In the genomic region with DNA sequence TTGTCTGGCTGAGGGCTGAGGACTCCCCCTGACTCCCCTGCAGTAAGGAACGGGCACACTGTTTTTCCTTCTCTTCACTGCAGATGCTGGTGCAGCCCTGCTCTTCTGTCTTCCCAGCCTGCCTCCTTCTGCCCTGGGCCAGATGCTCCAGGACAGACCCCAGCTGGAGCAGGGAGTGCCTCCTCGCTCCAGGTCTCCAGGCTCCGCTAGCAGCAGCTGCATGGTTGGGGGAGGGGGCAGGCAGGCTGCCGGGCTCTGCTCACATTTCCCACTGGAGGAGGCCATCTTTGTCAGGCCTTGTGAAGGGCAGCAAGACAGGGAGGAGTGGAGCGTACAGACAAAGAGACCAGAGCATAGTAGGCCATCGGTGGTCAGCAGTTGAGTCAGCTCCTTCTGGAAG, we compare ENCODE assay signal across 10 mouse cellular contexts. TPM values are rescaled to one million over a fixed set of nuclear protein-coding genes. Genes with fewer than 3 reads are reported as not detected.
DNase-seq lines count a peak whose midpoint lies in the region; ATAC-seq and TF ChIP-seq lines count a peak whose summit lies in the region.
"Had no signal": no experiment of that assay in that cellular context is flagged by ENCODE, and none has a peak within 500 bp of the region (broad histone marks: within the 10 kb centered on the region; RNA-seq: fewer than 3 reads in every experiment).

No protein-coding gene starts in this region.

- H3K36me3 ChIP-seq in hindbrain, embryonic 10.5 days: peaks cover 30% of the 10 kb centered on the region
- H3K36me3 ChIP-seq in midbrain, postnatal 0 days (ENCODE audit: insufficient read depth, low read length): peaks cover 13% of the 10 kb centered on the region
- H3K36me3 ChIP-seq in kidney, embryonic 16.5 days (ENCODE audit: insufficient read depth, low read length): no peaks in the 10 kb centered on the region

- no peaks in the 10 kb centered on the region for H3K9me3 ChIP-seq in hindbrain, embryonic 10.5 days
- H3K9me3 ChIP-seq in midbrain, postnatal 0 days (ENCODE audit: low read length): no peaks in the 10 kb centered on the region
- H3K9me3 ChIP-seq in kidney, embryonic 16.5 days (ENCODE audit: low read length): no peaks in the 10 kb centered on the region

- H3K4me1 ChIP-seq in hindbrain, embryonic 10.5 days (replicated peaks): peaks cover 36% of the 10 kb centered on the region
- no peaks in the 10 kb centered on the region; the same call in none of the 2 replicates for H3K4me1 ChIP-seq in midbrain, postnatal 0 days (ENCODE audit: insufficient read depth, low read length)
- H3K4me1 ChIP-seq in kidney, embryonic 16.5 days (ENCODE audit: insufficient read depth, low read length): peaks cover 12% of the 10 kb centered on the region

- peak overlapping the region; percentile 74 for H3K27ac ChIP-seq in hindbrain, embryonic 10.5 days
- H3K27ac ChIP-seq in midbrain, postnatal 0 days (ENCODE audit: low read depth, low read length): peak overlapping the region; percentile 38
- H3K27ac ChIP-seq in kidney, embryonic 16.5 days (ENCODE audit: low read length): no peak overlapping the region

- 16% methylated on average over 6 of the region's 6 CpGs for WGBS in hindbrain, embryonic 10.5 days
- WGBS in midbrain, postnatal 0 days: 19% methylated on average over 6 of the region's 6 CpGs
- 21% methylated on average over 6 of the region's 6 CpGs for WGBS in kidney, embryonic 16.5 days

- ATAC-seq in midbrain, postnatal 0 days (ENCODE audit: low FRiP score): 0 out of 2 replicates have a peak, but pooled peaks have one; percentile 12
- no peak for ATAC-seq in monocyte, adult 5-6 weeks (replicated peaks; ENCODE audit: insufficient number of reproducible peaks, low FRiP score, low TSS enrichment, poor library complexity, severe bottlenecking)
- ATAC-seq in kidney, embryonic 16.5 days (ENCODE audit: low FRiP score, low TSS enrichment): no peak

- peak overlapping the region; percentile 62 for H3K4me2 ChIP-seq in midbrain, postnatal 0 days (ENCODE audit: low read depth, low read length, poor library complexity, severe bottlenecking)
- no peak overlapping the region for H3K4me2 ChIP-seq in kidney, embryonic 16.5 days (replicated peaks; ENCODE audit: low read depth, low read length)

- TF ChIP-seq CTCF in midbrain, postnatal 0 days (IDR thresholded peaks at IDR 0.05): no peak

- DNase-seq in MN1 (ENCODE audit: low spot score): peak; percentile 77
- DNase-seq in embryo, embryonic 11 days: peak; percentile 61
- DNase-seq in hindbrain, embryonic 10.5 days (ENCODE audit: low spot score): peak; percentile 75
- DNase-seq in midbrain, postnatal 0 days (ENCODE audit: low spot score): peak; percentile 61
- DNase-seq in heart, postnatal 4 days: no peak
- DNase-seq: heart, postnatal 10 days; thymus, postnatal 14 days had no signal

- peak overlapping the region; percentile 40 for H3K9ac ChIP-seq in midbrain, postnatal 0 days (replicated peaks; ENCODE audit: low read length, poor library complexity, severe bottlenecking)
- H3K9ac ChIP-seq in kidney, embryonic 16.5 days (replicated peaks; ENCODE audit: low read length): no peak overlapping the region

- peak overlapping the region; percentile 62 for H3K4me3 ChIP-seq in hindbrain, embryonic 10.5 days
- H3K4me3 ChIP-seq in midbrain, postnatal 0 days (ENCODE audit: low read depth, low read length): peak overlapping the region; percentile 84
- no peak overlapping the region for H3K4me3 ChIP-seq in kidney, embryonic 16.5 days (ENCODE audit: low read length)

- H3K27me3 ChIP-seq in hindbrain, embryonic 10.5 days (ENCODE audit: insufficient read depth, poor library complexity, severe bottlenecking): peaks cover 36% of the 10 kb centered on the region
- H3K27me3 ChIP-seq in midbrain, postnatal 0 days (ENCODE audit: insufficient read depth, low read length): no peaks in the 10 kb centered on the region
- peaks cover 37% of the 10 kb centered on the region for H3K27me3 ChIP-seq in kidney, embryonic 16.5 days (ENCODE audit: insufficient read depth, low read length)

RNA-seq across cellular contexts. Expression of gene Nt5c2, which starts 4.4 kb away (rescaled TPM):
- 65.1 and 69.6 TPM in 2 replicates for polyA plus RNA-seq in hindbrain, embryonic 10.5 days (2016; fragmentation: Nextera tagmentation; extraction: Ambion mirVana)
- total RNA-seq in midbrain, postnatal 0 days (2014; rRNA removed): 64.1 and 68.1 TPM in 2 replicates
- polyA plus RNA-seq in midbrain, postnatal 0 days (2015; fragmentation: Nextera tagmentation; extraction: Ambion mirVana): 81.8 and 83.0 TPM in 2 replicates
- total RNA-seq in monocyte, adult 5-6 weeks (2017): 45.4 to 63.8 TPM (median 58.6 TPM) in 3 replicates
- total RNA-seq in heart, postnatal 4 days (2021): 100 to 1,000 TPM; 147 to 157 TPM
- polyA plus RNA-seq in kidney, embryonic 16.5 days (2015; fragmentation: Nextera tagmentation; extraction: Ambion mirVana): 77.5 and 89.4 TPM in 2 replicates

RNA-seq across cellular contexts. Expression of gene Ina, which starts 4.8 kb away (rescaled TPM):
- polyA plus RNA-seq in hindbrain, embryonic 10.5 days (2016; fragmentation: Nextera tagmentation; extraction: Ambion mirVana): 75.7 and 248 TPM in 2 replicates
- 229 and 248 TPM in 2 replicates for total RNA-seq in midbrain, postnatal 0 days (2014; rRNA removed)
- polyA plus RNA-seq in midbrain, postnatal 0 days (2015; fragmentation: Nextera tagmentation; extraction: Ambion mirVana): 294 and 310 TPM in 2 replicates
- not detected in 3 replicates for total RNA-seq in monocyte, adult 5-6 weeks (2017)
- under 1 TPM in 1 of 2 experiments, not detected in 1; 0.16 TPM for total RNA-seq in heart, postnatal 4 days (2021)
- polyA plus RNA-seq in kidney, embryonic 16.5 days (2015; fragmentation: Nextera tagmentation; extraction: Ambion mirVana): 0.71 and 2.1 TPM in 2 replicates
- total RNA-seq: heart, postnatal 10 days; MEL had no signal

RNA-seq across cellular contexts. Expression of gene Pcgf6, which starts 31.4 kb away (rescaled TPM):
- 28.0 and 35.8 TPM in 2 replicates for polyA plus RNA-seq in hindbrain, embryonic 10.5 days (2016; fragmentation: Nextera tagmentation; extraction: Ambion mirVana)
- 26.3 and 29.2 TPM in 2 replicates for total RNA-seq in midbrain, postnatal 0 days (2014; rRNA removed)
- polyA plus RNA-seq in midbrain, postnatal 0 days (2015; fragmentation: Nextera tagmentation; extraction: Ambion mirVana): 21.8 and 23.6 TPM in 2 replicates
- 0.95 to 5.7 TPM (median 1.7 TPM) in 3 replicates for total RNA-seq in monocyte, adult 5-6 weeks (2017)
- total RNA-seq in heart, postnatal 4 days (2021): 1 to 10 TPM; 3.9 to 4.2 TPM
- 20.2 and 25.6 TPM in 2 replicates for polyA plus RNA-seq in kidney, embryonic 16.5 days (2015; fragmentation: Nextera tagmentation; extraction: Ambion mirVana)

RNA-seq across cellular contexts. Expression of gene Taf5, which starts 48.2 kb away (rescaled TPM):
- polyA plus RNA-seq in hindbrain, embryonic 10.5 days (2016; fragmentation: Nextera tagmentation; extraction: Ambion mirVana): 6.7 and 7.0 TPM in 2 replicates
- total RNA-seq in midbrain, postnatal 0 days (2014; rRNA removed): 8.6 and 10.8 TPM in 2 replicates
- 2.9 and 3.0 TPM in 2 replicates for polyA plus RNA-seq in midbrain, postnatal 0 days (2015; fragmentation: Nextera tagmentation; extraction: Ambion mirVana)
- 15.5 to 23.5 TPM (median 20.1 TPM) in 3 replicates for total RNA-seq in monocyte, adult 5-6 weeks (2017)
- 1 to 10 TPM; 5.1 to 5.2 TPM for total RNA-seq in heart, postnatal 4 days (2021)
- polyA plus RNA-seq in kidney, embryonic 16.5 days (2015; fragmentation: Nextera tagmentation; extraction: Ambion mirVana): 4.3 and 4.5 TPM in 2 replicates

Comparison
In these comparisons a context has a peak if more than half of its experiments do, and no peak if none do; other contexts are left out.
1. RNA of gene Ina, which starts 4.8 kb away (total RNA-seq): 229 to 248 TPM in midbrain, postnatal 0 days; 0.16 TPM in heart, postnatal 4 days and not detected in monocyte, adult 5-6 weeks; every median in the first group is over 100 times any median in the second.